Mouse (Mus musculus): ENCODE results near the gene Cmklr1.

Gene Cmklr1

DNA sequence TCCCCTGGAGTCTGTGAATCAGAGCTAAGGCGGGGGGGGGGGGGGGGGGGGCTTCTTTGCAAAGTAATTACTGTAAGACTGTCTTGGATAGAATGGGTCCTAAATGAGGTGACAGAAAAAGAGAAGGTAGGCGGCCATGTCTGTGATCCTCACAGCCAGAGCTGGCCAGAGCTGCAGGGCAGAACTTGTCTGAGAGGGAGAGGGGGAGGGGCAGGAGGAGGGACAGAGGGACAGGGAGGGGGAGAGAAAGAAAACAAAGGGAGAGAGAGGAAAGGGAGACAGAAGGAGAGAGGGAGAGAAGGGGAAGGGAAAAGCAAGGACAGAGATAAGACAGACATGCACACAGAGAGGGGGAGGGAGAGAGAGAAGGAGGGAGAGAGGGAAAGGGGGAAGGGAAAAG, 27.2 kb downstream of the Cmklr1 start:
- DNase-seq (ENCODE audit: extremely low read depth, insufficient read length, low spot score) = no peak

DNA sequence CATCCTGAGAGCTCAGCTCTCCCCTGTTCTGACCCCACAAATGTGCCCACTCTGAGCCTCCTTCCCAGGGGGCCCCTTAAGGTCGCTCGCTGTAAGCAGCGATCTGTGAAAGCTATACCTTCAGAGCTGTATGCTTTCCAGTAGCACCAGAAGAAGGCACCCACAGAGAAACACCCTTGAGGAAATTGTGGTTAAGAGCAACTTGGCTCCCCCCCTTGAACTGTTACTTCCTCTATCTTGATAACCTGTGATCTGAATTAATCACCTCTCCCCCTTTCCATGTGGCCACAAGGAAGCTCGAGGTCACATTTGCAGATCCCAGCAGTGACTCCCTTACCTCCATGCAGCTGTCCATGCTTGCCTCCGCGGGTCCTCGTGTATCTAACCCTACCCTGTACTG, 29.2 kb downstream of the Cmklr1 start:
- no peak for DNase-seq (ENCODE audit: extremely low read depth, insufficient read length, low spot score)

DNA sequence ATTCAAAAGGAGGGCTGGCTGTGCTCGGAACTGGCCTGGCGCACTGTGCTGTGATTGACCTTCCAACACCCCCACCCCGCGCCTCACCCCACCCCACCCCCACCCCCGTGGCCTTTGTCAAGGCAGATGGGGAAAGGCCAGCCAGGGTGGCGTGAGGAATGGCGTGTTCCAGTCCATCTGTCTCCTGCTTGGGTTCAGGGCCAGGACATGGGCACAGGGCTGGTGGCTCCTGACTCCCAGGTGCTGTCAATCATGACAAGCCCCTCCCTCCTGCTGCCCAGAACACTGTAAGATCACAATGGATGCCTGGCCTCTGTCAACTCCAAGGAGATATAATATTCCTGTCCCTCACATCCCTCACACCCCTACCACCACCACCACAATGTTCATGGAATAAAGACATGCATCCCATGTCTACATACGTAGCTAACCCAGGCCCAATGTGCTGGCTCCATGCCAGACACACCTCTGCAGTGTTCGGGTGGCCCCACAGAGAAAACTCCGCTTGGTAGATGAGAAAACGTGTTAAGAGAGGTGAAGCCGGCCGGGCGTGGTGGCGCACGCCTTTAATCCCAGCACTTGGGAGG, 30.0 kb downstream of the Cmklr1 start:
- DNase-seq (ENCODE audit: extremely low read depth, insufficient read length, low spot score) = no peak

DNA sequence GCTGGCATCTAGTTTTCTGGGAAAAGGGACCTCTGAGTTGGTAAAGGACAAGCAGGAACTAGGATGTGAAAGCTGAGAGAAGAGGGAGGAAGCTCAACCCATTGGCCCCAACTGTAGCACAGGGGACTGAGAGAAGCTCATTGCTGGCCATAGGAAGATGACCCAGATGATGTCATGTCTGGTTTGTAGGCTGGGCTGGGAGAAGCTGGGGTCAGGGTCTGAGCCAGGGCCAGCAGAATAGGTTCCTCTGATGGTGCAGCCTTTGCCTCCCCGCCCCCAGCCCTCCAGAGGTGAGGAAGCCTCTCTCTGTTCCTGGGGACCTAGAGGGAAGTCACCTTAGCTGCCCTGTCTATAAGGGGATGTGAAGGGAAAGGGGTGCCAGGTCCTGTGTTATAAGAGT, 31.1 kb downstream of the Cmklr1 start:
- DNase-seq (ENCODE audit: extremely low read depth, insufficient read length, low spot score) = no peak

DNA sequence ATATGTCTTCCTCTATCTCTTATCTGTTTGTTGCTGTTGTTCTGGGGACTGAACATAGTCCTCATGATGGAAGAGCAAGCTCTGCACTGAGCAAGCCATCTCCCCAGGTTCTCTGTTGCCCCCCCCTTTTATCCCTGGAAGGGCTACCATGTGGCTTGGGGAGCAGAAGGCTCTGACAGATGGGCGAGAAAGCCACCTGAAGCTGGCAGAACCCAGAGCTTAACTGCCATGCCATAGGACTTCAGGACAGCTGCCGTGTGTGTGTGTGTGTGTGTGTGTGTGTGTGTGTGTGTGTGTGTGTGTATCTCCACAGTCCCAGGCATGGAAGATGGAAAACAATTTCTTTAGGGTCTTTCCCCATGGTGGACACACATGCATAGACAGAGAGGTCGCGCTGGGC, 31.5 kb downstream of the Cmklr1 start:
- DNase-seq (ENCODE audit: extremely low read depth, insufficient read length, low spot score) = no peak

DNA sequence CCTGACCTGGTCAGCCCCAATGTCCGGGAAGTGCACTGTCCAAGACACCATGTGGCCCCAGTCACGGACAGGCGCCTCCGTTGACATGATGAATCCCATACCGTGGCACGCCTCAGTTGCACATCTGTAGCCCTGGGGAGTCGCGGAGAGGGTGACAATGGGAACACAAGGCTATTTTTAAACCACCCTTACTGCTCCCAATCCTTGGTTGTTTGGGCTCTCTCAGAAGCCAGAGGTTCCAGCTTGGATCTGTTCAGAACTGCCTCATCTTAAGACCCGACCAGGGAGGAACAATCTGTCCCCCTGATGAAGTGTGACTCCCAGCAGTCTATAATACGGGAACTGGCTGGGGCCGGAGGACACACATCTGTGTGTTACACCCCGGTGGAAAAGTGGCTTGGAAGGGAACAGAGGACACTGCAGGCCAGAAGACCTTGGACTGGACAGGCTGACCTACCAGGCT, 38.4 kb downstream of the Cmklr1 start:
- no peak for DNase-seq (ENCODE audit: extremely low read depth, insufficient read length, low spot score)

DNA sequence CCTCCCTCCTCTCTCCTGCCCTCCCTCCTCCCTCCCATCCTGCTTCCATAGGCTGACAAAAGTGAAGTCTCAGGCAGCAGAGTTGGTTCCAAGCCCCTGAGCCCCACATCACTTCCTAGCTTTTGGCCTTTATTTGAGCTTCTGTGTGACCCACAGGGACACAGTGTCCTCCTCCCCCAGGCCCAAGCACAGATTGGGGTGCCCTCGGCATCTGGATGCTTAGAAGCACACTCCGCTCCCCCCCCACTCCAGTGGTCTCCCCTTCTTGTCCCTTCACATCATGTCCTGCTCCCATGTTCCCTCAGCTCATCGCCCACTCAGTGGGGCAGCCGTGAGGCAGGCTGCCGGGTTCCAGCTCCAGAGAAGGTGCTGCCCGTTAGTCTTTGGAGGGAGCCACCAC, 39.1 kb downstream of the Cmklr1 start:
- no peak for DNase-seq (ENCODE audit: extremely low read depth, insufficient read length, low spot score)

- DNase-seq (ENCODE audit: extremely low read depth, insufficient read length, low spot score) = no peak
Observed at GRCm38 (mm10) chr5:113610490-113610889, 39.7 kb downstream of the Cmklr1 start.

GRCm38 (mm10) chr5:113609891-113610290, 40.3 kb downstream of the Cmklr1 start:
- no peak for DNase-seq (ENCODE audit: extremely low read depth, insufficient read length, low spot score)

GRCm38 (mm10) chr5:113608511-113608910, 41.7 kb downstream of the Cmklr1 start:
- no peak for DNase-seq (ENCODE audit: extremely low read depth, insufficient read length, low spot score)

DNA sequence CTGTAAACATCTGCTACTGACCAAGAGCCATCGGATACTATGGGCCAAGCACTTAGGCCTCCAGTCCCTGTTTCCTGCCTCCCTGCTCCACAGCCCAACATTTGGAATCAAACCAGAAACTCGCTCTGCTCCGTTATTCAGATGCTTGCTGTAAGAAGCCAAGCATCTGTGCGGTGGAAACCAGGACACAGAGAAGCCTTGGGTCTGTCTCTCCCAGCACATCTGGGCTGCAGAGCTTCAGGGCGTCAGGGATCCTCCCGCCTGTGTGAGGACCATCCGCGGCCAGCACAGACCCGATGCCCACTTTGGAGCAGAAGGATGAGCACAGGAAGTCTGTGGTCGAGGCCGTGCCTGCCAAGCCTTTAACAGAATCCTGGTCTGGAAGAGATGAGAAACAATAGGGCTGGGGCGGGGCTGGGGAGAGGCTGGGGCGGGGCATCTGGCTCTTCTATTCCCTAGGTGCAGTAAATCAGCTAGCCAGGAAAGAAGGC, 42.2 kb downstream of the Cmklr1 start:
- peak; percentile 85 for DNase-seq (ENCODE audit: extremely low read depth, insufficient read length, low spot score)

DNA sequence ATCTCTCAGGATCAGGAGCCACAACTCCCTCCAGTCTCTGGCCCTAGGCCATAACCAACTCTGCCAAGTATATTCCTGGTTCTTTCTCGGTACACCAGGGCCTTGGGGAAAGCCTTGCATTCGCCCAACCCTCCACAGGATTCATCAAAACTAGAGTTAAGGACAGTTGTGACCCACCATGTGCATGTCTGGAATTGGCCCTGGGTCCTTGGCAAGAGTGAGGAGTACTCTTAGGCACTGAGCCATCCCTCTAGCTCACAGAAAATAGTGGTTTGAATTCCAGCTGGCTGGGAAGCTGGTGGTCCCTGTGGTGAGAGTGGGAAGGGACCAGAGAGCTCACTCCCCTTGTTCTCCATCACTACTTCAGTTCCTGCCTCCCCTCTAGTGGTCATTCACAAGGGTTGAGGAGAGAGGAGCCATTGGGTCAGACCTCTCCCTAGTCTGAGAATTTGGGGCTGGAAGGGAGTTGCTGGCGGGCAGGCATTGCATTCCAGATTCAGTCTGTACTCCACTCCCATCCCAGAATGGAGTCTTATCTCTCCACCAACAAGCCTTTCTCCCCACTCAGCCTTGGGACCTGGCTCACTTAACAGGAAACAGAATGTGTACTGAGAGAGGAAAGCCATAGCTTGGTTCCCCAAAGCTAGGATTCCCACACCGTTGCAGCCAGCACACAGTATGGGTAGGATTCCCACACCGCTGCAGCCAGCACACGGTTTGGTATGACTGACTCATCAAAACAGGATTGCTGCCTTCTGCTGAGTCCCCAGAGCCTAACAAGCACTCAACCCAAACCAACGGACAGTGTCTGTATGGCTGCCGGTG, 43.1 kb downstream of the Cmklr1 start:
- peak; percentile 50 for DNase-seq (ENCODE audit: extremely low read depth, insufficient read length, low spot score)

DNA sequence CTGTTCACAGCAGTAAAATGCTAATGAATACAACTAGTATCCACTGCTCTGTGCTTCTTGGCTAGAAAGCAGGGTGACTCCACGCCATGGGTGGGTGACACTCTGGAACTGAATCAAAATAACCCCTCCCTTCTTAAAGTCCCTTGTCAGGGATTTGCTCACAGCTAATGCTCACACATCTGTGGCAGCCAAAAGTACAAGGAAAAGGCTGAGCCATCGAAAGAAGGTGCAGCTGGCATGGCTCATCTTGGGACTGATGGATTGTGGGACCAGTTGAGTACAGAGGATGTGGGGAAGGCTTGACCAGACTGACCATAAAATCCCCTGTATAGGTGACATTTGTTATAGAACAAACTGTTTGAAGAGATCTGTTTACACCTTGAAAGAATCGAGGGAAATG, 44.1 kb downstream of the Cmklr1 start:
- no peak for DNase-seq (ENCODE audit: extremely low read depth, insufficient read length, low spot score)

GRCm38 (mm10) chr5:113604758-113605157, 45.5 kb downstream of the Cmklr1 start:
- no peak for DNase-seq (ENCODE audit: extremely low read depth, insufficient read length, low spot score)

DNA sequence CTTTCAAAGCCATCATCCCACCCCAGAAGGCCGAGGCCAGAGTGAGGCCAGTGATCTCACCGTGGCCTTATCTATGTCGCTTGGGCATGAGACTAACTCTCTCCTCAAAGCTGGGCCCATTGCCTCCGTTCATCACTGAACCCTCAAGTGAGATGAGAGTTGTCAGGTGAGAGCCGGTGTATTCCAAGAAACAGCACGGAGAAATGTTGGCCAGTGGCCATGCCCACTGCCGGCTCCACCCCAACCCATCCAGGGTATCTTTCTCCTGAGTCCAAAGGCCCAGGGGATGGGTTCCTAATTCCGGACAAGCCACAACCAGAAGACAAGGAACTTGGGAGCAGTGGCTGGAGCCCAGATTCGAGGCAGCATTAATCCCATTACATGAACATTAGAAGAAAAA, 46.8 kb downstream of the Cmklr1 start:
- no peak for DNase-seq (ENCODE audit: extremely low read depth, insufficient read length, low spot score)

- no peak for DNase-seq (ENCODE audit: extremely low read depth, insufficient read length, low spot score)
Observed at GRCm38 (mm10) chr5:113600803-113601202, 49.4 kb downstream of the Cmklr1 start.

DNA sequence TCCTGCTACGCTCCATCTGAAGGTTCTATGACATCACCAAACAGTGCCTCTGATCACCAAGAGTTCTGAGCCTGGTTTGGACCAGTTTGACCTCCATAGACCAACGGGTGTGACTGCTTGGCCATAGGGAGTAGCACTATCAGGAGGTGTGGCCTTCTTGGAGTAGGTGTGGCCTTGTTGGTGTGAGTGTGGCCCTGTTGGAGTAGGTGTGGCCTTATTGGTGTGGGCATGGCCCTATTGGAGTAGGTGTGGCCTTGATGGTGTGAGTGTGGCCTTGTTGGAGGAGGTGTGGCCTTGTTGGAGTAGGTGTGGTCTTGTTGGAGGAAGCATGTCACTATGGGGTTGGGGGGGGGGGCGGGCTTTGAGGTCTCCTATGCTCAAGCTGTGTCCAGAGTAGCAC, 50.0 kb downstream of the Cmklr1 start:
- no peak for DNase-seq (ENCODE audit: extremely low read depth, insufficient read length, low spot score)

GRCm38 (mm10) chr5:113596780-113597353, 53.4 kb downstream of the Cmklr1 start:
- no peak for DNase-seq (ENCODE audit: extremely low read depth, insufficient read length, low spot score)

- DNase-seq (ENCODE audit: extremely low read depth, insufficient read length, low spot score) = no peak
Observed at GRCm38 (mm10) chr5:113596252-113596651, 54.0 kb downstream of the Cmklr1 start.

DNA sequence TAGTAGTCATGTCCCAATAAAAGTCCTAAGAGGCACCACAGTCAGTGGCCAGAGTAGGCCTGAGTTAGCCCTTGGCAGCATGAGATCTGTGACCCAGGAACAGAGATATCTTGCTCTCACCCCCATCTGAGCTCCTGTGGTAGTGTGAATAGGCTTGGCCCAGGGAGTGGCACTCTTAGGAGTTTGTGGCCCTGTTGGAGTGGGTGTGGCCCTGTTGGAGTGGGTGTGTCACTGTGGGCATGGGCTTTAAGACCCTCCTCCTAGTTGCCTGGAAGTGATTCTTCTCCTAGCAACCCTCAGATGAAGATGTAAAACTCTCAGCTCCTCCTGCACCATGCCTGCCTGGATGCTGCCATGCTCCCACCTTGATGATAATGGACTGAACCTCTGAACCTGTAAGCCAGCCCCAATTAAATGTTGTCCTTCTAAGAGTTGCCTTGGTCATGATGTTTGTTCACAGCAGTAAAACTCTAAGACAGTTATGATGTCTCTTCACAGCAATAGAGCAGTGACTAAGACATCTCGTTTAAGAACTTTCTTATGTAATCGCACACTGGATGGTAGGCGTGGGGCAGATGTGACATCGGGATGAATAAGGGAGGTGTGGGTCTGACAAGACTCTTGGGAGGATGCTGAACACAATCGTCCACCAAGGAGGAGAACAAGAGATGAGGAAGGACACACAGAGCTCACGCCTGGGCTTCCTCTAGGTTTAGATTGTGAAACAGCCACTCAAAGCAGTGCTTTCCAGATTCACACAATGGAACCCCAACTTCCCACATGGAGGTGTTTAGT, 56.1 kb downstream of the Cmklr1 start:
- no peak for DNase-seq (ENCODE audit: extremely low read depth, insufficient read length, low spot score)

DNA sequence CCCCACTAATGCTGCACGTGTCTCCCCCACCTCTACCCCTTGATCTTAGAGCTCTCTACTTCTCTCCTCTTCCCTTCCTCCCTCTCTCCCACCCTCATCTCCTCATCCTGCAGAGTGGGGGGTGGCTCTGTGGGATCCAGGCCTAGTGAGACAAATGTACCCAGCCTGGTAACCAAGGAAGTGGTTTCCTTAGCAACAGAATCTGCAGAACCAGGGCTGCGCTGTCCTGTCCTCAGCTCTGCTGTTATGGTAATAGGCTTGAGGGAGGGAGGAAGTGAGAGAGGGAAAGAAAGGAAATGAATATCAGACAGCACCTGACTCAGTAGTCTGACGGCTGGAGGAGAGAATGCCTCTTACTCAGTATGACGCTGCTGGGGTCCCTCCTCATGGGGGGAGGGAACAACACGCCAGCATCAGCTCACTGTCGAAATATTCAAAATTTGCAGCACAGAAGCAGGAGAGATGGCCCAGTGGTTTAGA, 58.4 kb downstream of the Cmklr1 start:
- DNase-seq (ENCODE audit: extremely low read depth, insufficient read length, low spot score) = no peak

All from 3134 (cell line).